Mouse (Mus musculus) T-cell, adult 66 days (primary cell): ENCODE data around the gene Chchd6. TPM values are rescaled to one million over a fixed set of nuclear protein-coding genes. Genes with fewer than 3 reads are reported as not detected.

Experiments used
- total RNA-seq, 2 experiments: library from RNA; stranded (reverse); gene quantifications; 3 replicates in 1 of 2; 4 replicates in 1 of 2; pipeline ENCODE4 v1.2.4; 2023

Gene Chchd6
- 1 to 10 TPM; 2.7 to 4.9 TPM for total RNA-seq

GRCm38 (mm10) chr6:89595018-89595776, at the start of gene Chchd6:
Chchd6 (minus strand) TSS chr6:89595652.

GRCm38 (mm10) chr6:89643798-89644270, 48.4 kb upstream of the Chchd6 start, which contains the start of gene Txnrd3:
Txnrd3 (plus strand) TSS chr6:89643988.

GRCm38 (mm10) chr6:89362281-89363106, 233.0 kb downstream of the Chchd6 start, which contains the start of gene Plxna1:
Plxna1 (minus strand) TSS chr6:89362620.

Other genes with a start within 250 kb of the Chchd6 start
- 1 to 10 TPM; 4.6 to 6.8 TPM for gene Plxna1, start 233.0 kb downstream of the Chchd6 start, total RNA-seq
- gene Txnrd3, start 48.3 kb upstream of the Chchd6 start, total RNA-seq: 1 to 10 TPM; 3.5 to 3.6 TPM
- not detected for gene Vmn1r40, start 111.9 kb upstream of the Chchd6 start, total RNA-seq
- not detected for gene Vmn1r41, start 145.1 kb upstream of the Chchd6 start, total RNA-seq